Mouse (Mus musculus) adipocyte (in vitro differentiated cells): ENCODE results near the gene Olfr1166.
"Not testable (repeated sequence)": the region's sequence is repeated elsewhere in the genome, so short reads cannot be mapped to it uniquely, and the experiment has no call there.

ENCODE experiments used
- DNase-seq: peaks from one replicate; pipeline ENCODE4 v3.0.0-alpha.2; 2016; ENCODE audit warnings: low spot score

Gene Olfr1166

DNA sequence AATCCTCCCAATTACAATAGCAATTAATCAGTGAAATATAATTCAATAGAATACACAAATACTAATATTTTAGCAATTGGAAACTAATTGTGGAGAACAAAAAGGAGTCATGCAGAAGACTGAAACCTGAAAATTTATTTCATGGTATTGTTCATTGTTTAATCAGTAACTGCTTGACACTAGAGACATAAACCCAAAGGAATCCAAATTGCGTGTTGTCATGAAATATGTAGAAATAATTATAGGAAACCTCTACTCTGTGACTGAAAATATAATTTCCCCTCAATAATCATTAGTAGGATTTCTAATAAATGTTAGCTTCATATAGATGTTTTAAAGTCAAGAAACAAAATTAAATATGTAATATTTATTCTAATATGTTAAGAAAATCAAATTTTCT lies at the start of gene Olfr1166:
Gene Olfr1166, minus strand, starts transcription at position 101 of the 400 bp plus-strand sequence.
- DNase-seq, result no peak

GRCm38 (mm10) chr2:88155093-88155492 lies 27.0 kb upstream of the Olfr1166 start, which contains the start of gene Olfr1167:
Gene Olfr1167, minus strand, starts transcription at chr2:88155193.
- not testable (repeated sequence) for DNase-seq

- DNase-seq, result no peak
Measured at GRCm38 (mm10) chr2:88093866-88094265, 34.2 kb downstream of the Olfr1166 start, which contains the start of gene Olfr1164. Gene Olfr1164, minus strand, starts transcription at chr2:88093966.
